Mouse (Mus musculus) embryonic facial prominence, embryonic 11.5 days (tissue): Measurements from ENCODE around the gene Slc4a3. TPM values are rescaled to one million over a fixed set of nuclear protein-coding genes. Genes with fewer than 3 reads are reported as not detected.

Experiments
- ATAC-seq: fragments of 200-750 bp; cut with Nextera tagmentation; replicated peaks from 2 replicates; pipeline ENCODE4 v1.8.0; 2017; ENCODE audit warnings: low read depth; ENCODE audit not compliant: insufficient number of reproducible peaks, low FRiP score, low TSS enrichment
- DNase-seq: peaks from one replicate; pipeline ENCODE4 v3.0.0-alpha.2; 2015; ENCODE audit warnings: low spot score
- H3K27ac ChIP-seq: fragments of 300-500 bp; sonication (generic); replicated peaks from 2 replicates; pipeline ENCODE4 v1.5.1; 2014; ENCODE audit warnings: mild to moderate bottlenecking, low read depth, low read length, control low read depth
- H3K27me3 ChIP-seq: fragments of 300-500 bp; sonication (generic); 2 replicates; pipeline ENCODE4 v1.6.1; 2014; ENCODE audit warnings: mild to moderate bottlenecking, low read length, moderate library complexity, mixed read lengths; ENCODE audit not compliant: control insufficient read depth, insufficient read depth
- H3K36me3 ChIP-seq: fragments of 300-500 bp; sonication (generic); replicated peaks from 2 replicates; pipeline ENCODE4 v1.6.1; 2014; ENCODE audit warnings: low read depth, mild to moderate bottlenecking, low read length, moderate library complexity, mixed read lengths; ENCODE audit not compliant: control insufficient read depth, insufficient read depth
- H3K4me1 ChIP-seq: fragments of 300-500 bp; sonication (generic); 2 replicates; pipeline ENCODE4 v1.6.1; 2014; ENCODE audit warnings: low read length, mixed read lengths; ENCODE audit not compliant: control insufficient read depth, insufficient read depth
- H3K4me2 ChIP-seq: fragments of 300-500 bp; sonication (generic); 2 replicates; pipeline ENCODE4 v1.6.1; 2014; ENCODE audit warnings: low read depth, mild to moderate bottlenecking, control low read depth, low read length, moderate library complexity
- H3K4me3 ChIP-seq: fragments of 300-500 bp; sonication (generic); 2 replicates; pipeline ENCODE4 v1.5.1; 2014; ENCODE audit warnings: low read depth, low read length, control low read depth
- H3K9ac ChIP-seq: fragments of 300-500 bp; sonication (generic); replicated peaks from 2 replicates; pipeline ENCODE4 v1.6.1; 2014; ENCODE audit warnings: mild to moderate bottlenecking, control low read depth, low read length
- H3K9me3 ChIP-seq: fragments of 300-500 bp; sonication (generic); replicated peaks from 2 replicates; pipeline ENCODE4 v1.6.1; 2016; ENCODE audit warnings: mild to moderate bottlenecking, low read length, inconsistent platforms, mixed read lengths; ENCODE audit not compliant: control insufficient read depth
- WGBS: fragments of 180-500 bp; shearing (Covaris S2); extraction: QIAGEN DNeasy Blood & Tissue Kit; methylation state at CpG from one replicate; pipeline ENCODE4 v1.1.7; 2014; 5-methylcytosine and 5-hydroxymethylcytosine counted together
- polyA plus RNA-seq: library from polyadenylated mRNA; unstranded; fragments of >200 nt; fragmentation: Nextera tagmentation; extraction: Ambion mirVana; gene quantifications from 2 replicates; pipeline ENCODE4 v1.2.1, GENCODE M21; 2014

Slc4a3 gene
- polyA plus RNA-seq, 1 experiment from 2014 or later: 7.5 TPM

- no peak for ATAC-seq
- Histone ChIP-seq H3K27me3 (no peaks in the 10 kb centered on the region), H3K36me3 (no peaks in the 10 kb centered on the region), H3K4me1 (no peaks in the 10 kb centered on the region), H3K9ac (no peak overlapping the region), H3K27ac (no peak overlapping the region), H3K4me2 (no peak overlapping the region), H3K9me3 (no peaks in the 10 kb centered on the region), H3K4me3 (no peak overlapping the region)
- WGBS: 85% methylated on average over 3 of the region's 3 CpGs
- DNase-seq: no peak
Observed at GRCm38 (mm10) chr1:75586791-75587190, 40.7 kb downstream of the Slc4a3 start.

GRCm38 (mm10) chr1:75587738-75588719 is 42.0 kb downstream of the Slc4a3 start:
- ATAC-seq: no peak
- no peak overlapping the region for H3K4me3 ChIP-seq
- H3K9me3 ChIP-seq: no peaks in the 10 kb centered on the region
- no peak overlapping the region for H3K9ac ChIP-seq
- no peaks in the 10 kb centered on the region for H3K36me3 ChIP-seq
- WGBS: 72% methylated on average over 12 of the region's 12 CpGs
- H3K4me2 ChIP-seq: no peak overlapping the region
- H3K27ac ChIP-seq: no peak overlapping the region
- no peaks in the 10 kb centered on the region for H3K4me1 ChIP-seq
- DNase-seq: no peak
- H3K27me3 ChIP-seq: no peaks in the 10 kb centered on the region

- Histone ChIP-seq H3K36me3 (no peaks in the 10 kb centered on the region), H3K4me1 (no peaks in the 10 kb centered on the region), H3K27ac (no peak overlapping the region), H3K9me3 (no peaks in the 10 kb centered on the region), H3K4me3 (no peak overlapping the region), H3K27me3 (no peaks in the 10 kb centered on the region), H3K9ac (no peak overlapping the region), H3K4me2 (no peak overlapping the region)
- ATAC-seq (no peak), DNase-seq (peak; percentile 50)
- WGBS: 21% methylated on average over 7 of the region's 7 CpGs
Observed at GRCm38 (mm10) chr1:75588874-75589273, 42.8 kb downstream of the Slc4a3 start.

GRCm38 (mm10) chr1:75589983-75590382 is 43.9 kb downstream of the Slc4a3 start:
- H3K4me2 ChIP-seq: no peak overlapping the region
- H3K36me3 ChIP-seq: no peaks in the 10 kb centered on the region
- ATAC-seq: no peak
- H3K27ac ChIP-seq: no peak overlapping the region
- no peaks in the 10 kb centered on the region for H3K9me3 ChIP-seq
- H3K4me3 ChIP-seq: no peak overlapping the region
- WGBS: 82% methylated on average over 2 of the region's 2 CpGs
- no peak overlapping the region for H3K9ac ChIP-seq
- no peaks in the 10 kb centered on the region for H3K4me1 ChIP-seq
- no peak for DNase-seq
- H3K27me3 ChIP-seq: no peaks in the 10 kb centered on the region

GRCm38 (mm10) chr1:75593956-75594355 is 47.9 kb downstream of the Slc4a3 start:
- no peaks in the 10 kb centered on the region for H3K36me3 ChIP-seq
- H3K9ac ChIP-seq: no peak overlapping the region
- WGBS: 91% methylated on average over 7 of the region's 7 CpGs
- no peak for DNase-seq
- H3K4me1 ChIP-seq: no peaks in the 10 kb centered on the region
- H3K27me3 ChIP-seq: no peaks in the 10 kb centered on the region
- no peak overlapping the region for H3K4me2 ChIP-seq
- no peak for ATAC-seq
- H3K27ac ChIP-seq: no peak overlapping the region
- H3K4me3 ChIP-seq: no peak overlapping the region
- no peaks in the 10 kb centered on the region for H3K9me3 ChIP-seq

- Histone ChIP-seq H3K9me3 (no peaks in the 10 kb centered on the region), H3K4me2 (no peak overlapping the region), H3K4me3 (no peak overlapping the region), H3K27ac (no peak overlapping the region), H3K9ac (no peak overlapping the region), H3K27me3 (no peaks in the 10 kb centered on the region), H3K36me3 (no peaks in the 10 kb centered on the region), H3K4me1 (no peaks in the 10 kb centered on the region)
- ATAC-seq (no peak), DNase-seq (no peak)
- WGBS: 45% methylated on average over 9 of the region's 9 CpGs
Observed at GRCm38 (mm10) chr1:75594836-75595235, 48.8 kb downstream of the Slc4a3 start.

- no peaks in the 10 kb centered on the region for H3K4me1 ChIP-seq
Observed at GRCm38 (mm10) chr1:75595930-75596329, 49.9 kb downstream of the Slc4a3 start.

GRCm38 (mm10) chr1:75596906-75597305 is 50.8 kb downstream of the Slc4a3 start:
- WGBS: 95% methylated on average over 2 of the region's 2 CpGs
- no peak overlapping the region for H3K9ac ChIP-seq
- no peaks in the 10 kb centered on the region for H3K9me3 ChIP-seq
- H3K36me3 ChIP-seq: no peaks in the 10 kb centered on the region
- no peak for ATAC-seq
- no peak for DNase-seq
- H3K27ac ChIP-seq: no peak overlapping the region
- H3K4me3 ChIP-seq: no peak overlapping the region
- H3K4me2 ChIP-seq: no peak overlapping the region
- no peaks in the 10 kb centered on the region; the same call in 1 of the 2 replicates for H3K27me3 ChIP-seq
- no peaks in the 10 kb centered on the region for H3K4me1 ChIP-seq

More at GRCm38 (mm10) chr1:75595930-75596329, 49.9 kb downstream of the Slc4a3 start:
- WGBS: 81% methylated on average over 3 of the region's 3 CpGs
- no peak overlapping the region for H3K9ac ChIP-seq
- no peaks in the 10 kb centered on the region for H3K27me3 ChIP-seq
- no peaks in the 10 kb centered on the region for H3K36me3 ChIP-seq
- ATAC-seq: no peak
- no peak overlapping the region for H3K27ac ChIP-seq
- no peak overlapping the region for H3K4me2 ChIP-seq
- DNase-seq: no peak
- H3K9me3 ChIP-seq: no peaks in the 10 kb centered on the region
- H3K4me3 ChIP-seq: no peak overlapping the region
